Mouse (Mus musculus) CD8-positive naive resting alpha-beta T cell, adult 57 days (primary cell): ENCODE results near the gene Chst15. TPM values are rescaled to one million over a fixed set of nuclear protein-coding genes. Genes with fewer than 3 reads are reported as not detected.

ENCODE experiments used
- total RNA-seq: library from RNA; stranded (reverse); gene quantifications from one replicate; pipeline ENCODE4 v1.2.4, GENCODE M21; 2023

Gene Chst15
- total RNA-seq: 30.6 TPM

GRCm38 (mm10) chr7:132317036-132317541 is at the start of gene Chst15:
Chst15 (minus strand) TSS chr7:132317228.

Other genes starting within 250 kb of the Chst15 start
- not detected for gene Cpxm2, start 162.5 kb downstream of the Chst15 start, total RNA-seq